Mouse (Mus musculus): Measurements from ENCODE around the gene Serpina9. TPM values are rescaled to one million over a fixed set of nuclear protein-coding genes. Genes with fewer than 3 reads are reported as not detected.

Serpina9 gene
- 0.08 TPM in 1 of 2 replicates, not detected in the other for polyA plus RNA-seq (2016; fragmentation: Nextera tagmentation; extraction: Ambion mirVana)

DNA sequence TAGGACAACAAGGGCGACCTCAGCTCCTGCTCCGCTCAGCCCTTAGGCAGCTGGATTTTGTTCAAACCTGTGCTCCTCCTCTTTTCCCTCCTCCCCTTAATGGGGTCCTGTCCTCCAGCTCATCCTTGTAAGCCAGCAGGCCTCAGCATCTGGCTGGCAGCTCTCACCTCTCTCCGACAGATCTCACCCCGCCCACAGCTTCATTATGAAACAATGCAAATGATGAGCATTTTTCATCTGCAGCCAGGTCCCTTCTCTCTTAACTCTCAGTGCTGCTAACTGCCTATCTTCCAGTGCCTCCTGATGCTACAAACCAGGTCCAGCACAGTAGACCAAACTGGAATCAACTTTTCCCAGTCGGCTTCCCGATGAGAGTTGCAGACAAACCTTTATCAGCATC is at the start of gene Serpina9:
Gene Serpina9, minus strand, starts transcription at position 136 of the 400 bp plus-strand sequence.
- Histone ChIP-seq H3K9me3 (replicated peaks) (no peaks in the 10 kb centered on the region), H3K27ac (no peak within 1 kb of the TSS)

GRCm38 (mm10) chr12:104061862-104062261 is 48.3 kb upstream of the Serpina9 start:
- no peak overlapping the region for H3K27ac ChIP-seq
- H3K4me2 ChIP-seq (replicated peaks) = no peak overlapping the region
- H3K36me3 ChIP-seq = no peaks in the 10 kb centered on the region
- no peak overlapping the region for H3K9ac ChIP-seq
- no peaks in the 10 kb centered on the region for H3K4me1 ChIP-seq
- no peaks in the 10 kb centered on the region for H3K9me3 ChIP-seq (replicated peaks)
- WGBS = 58% methylated on average over 2 of the region's 2 CpGs
- H3K27me3 ChIP-seq = no peaks in the 10 kb centered on the region
- ATAC-seq (ENCODE audit: low FRiP score) = no peak
- H3K4me3 ChIP-seq = no peak overlapping the region

More for the DNA sequence above, at the start of gene Serpina9:
- 91% methylated on average over 6 of the region's 6 CpGs for WGBS
- H3K4me3 ChIP-seq = no peak within 1 kb of the TSS
- no peak within 1 kb of the TSS for H3K9ac ChIP-seq
- no peak for ATAC-seq (ENCODE audit: low FRiP score)
- no peaks in the 10 kb centered on the region for H3K36me3 ChIP-seq
- no peak within 1 kb of the TSS for H3K4me2 ChIP-seq (replicated peaks)
- H3K4me1 ChIP-seq = no peaks in the 10 kb centered on the region
- no peaks in the 10 kb centered on the region for H3K27me3 ChIP-seq

DNA sequence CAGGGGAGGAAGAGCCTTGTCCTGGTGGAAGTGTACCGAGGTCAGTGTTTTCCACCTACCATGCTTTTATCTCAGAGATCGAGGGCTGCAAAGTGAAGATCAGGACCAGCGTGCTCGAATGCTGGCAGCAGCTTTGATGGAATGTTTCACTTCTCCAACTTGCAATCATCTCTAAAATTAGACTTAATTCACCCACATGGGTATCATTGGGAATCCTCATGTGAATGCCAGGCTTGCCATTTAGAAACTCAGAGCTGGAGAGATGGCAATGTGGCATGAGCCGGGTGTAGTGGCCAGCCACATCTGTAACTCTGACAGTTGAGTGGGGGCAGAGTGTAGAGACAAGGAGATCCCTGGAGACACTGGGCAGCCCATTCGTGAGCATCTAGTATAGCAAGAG is 46.6 kb upstream of the Serpina9 start:
- Histone ChIP-seq H3K9ac (no peak overlapping the region), H3K4me2 (replicated peaks) (no peak overlapping the region), H3K27me3 (no peaks in the 10 kb centered on the region), H3K9me3 (replicated peaks) (no peaks in the 10 kb centered on the region), H3K4me3 (no peak overlapping the region), H3K36me3 (no peaks in the 10 kb centered on the region), H3K27ac (no peak overlapping the region), H3K4me1 (no peaks in the 10 kb centered on the region)
- no peak for ATAC-seq (ENCODE audit: low FRiP score)
- WGBS = 82% methylated on average over 6 of the region's 6 CpGs

GRCm38 (mm10) chr12:104057531-104057930 is 44.0 kb upstream of the Serpina9 start:
- no peak for ATAC-seq (ENCODE audit: low FRiP score)

GRCm38 (mm10) chr12:104057050-104057449 is 43.5 kb upstream of the Serpina9 start:
- no peak overlapping the region for H3K4me3 ChIP-seq
- no peak for ATAC-seq (ENCODE audit: low FRiP score)
- no peak overlapping the region for H3K27ac ChIP-seq
- no peaks in the 10 kb centered on the region for H3K36me3 ChIP-seq
- H3K9ac ChIP-seq = no peak overlapping the region
- H3K4me2 ChIP-seq (replicated peaks) = no peak overlapping the region
- WGBS = 70% methylated on average over 4 of the region's 4 CpGs
- H3K27me3 ChIP-seq = no peaks in the 10 kb centered on the region
- no peaks in the 10 kb centered on the region for H3K4me1 ChIP-seq
- H3K9me3 ChIP-seq (replicated peaks) = no peaks in the 10 kb centered on the region

More at GRCm38 (mm10) chr12:104057531-104057930, 44.0 kb upstream of the Serpina9 start:
- Histone ChIP-seq H3K9ac (no peak overlapping the region), H3K9me3 (replicated peaks) (no peaks in the 10 kb centered on the region), H3K4me1 (no peaks in the 10 kb centered on the region), H3K4me3 (no peak overlapping the region), H3K27me3 (no peaks in the 10 kb centered on the region), H3K36me3 (no peaks in the 10 kb centered on the region), H3K27ac (no peak overlapping the region), H3K4me2 (replicated peaks) (no peak overlapping the region)
- WGBS = 84% methylated on average over 7 of the region's 7 CpGs

DNA sequence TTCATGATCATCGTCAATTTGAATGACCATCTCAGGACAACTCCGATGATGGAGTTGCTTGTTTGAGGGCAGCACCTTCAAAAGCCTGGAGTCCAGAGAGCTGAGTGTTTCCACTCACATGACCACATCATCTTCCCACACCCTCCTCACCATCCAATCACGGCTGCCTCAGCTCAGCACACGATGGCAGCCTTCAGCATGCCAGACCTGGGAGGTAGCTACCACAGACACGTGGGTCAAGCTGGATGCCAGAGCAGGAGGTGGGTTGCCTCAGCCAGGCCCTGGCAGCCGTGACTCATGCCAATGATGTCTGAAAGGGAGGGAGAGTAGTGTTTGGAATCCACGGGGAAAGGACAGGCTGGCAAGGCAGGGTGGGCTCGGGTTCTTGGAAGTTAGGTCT is 42.2 kb upstream of the Serpina9 start:
- Histone ChIP-seq H3K27ac (no peak overlapping the region), H3K9me3 (replicated peaks) (no peaks in the 10 kb centered on the region), H3K36me3 (no peaks in the 10 kb centered on the region), H3K4me2 (replicated peaks) (no peak overlapping the region), H3K4me1 (no peaks in the 10 kb centered on the region), H3K27me3 (no peaks in the 10 kb centered on the region), H3K9ac (no peak overlapping the region), H3K4me3 (no peak overlapping the region)
- 84% methylated on average over 8 of the region's 8 CpGs for WGBS
- no peak for ATAC-seq (ENCODE audit: low FRiP score)

GRCm38 (mm10) chr12:104053995-104054394 is 40.4 kb upstream of the Serpina9 start:
- Histone ChIP-seq H3K4me3 (no peak overlapping the region), H3K27ac (no peak overlapping the region), H3K9me3 (replicated peaks) (no peaks in the 10 kb centered on the region), H3K27me3 (no peaks in the 10 kb centered on the region), H3K9ac (no peak overlapping the region), H3K4me1 (no peaks in the 10 kb centered on the region), H3K36me3 (no peaks in the 10 kb centered on the region), H3K4me2 (replicated peaks) (no peak overlapping the region)
- ATAC-seq (ENCODE audit: low FRiP score) = no peak
- 73% methylated on average over 1 of the region's 1 CpGs for WGBS

- H3K4me3 ChIP-seq = no peak overlapping the region
- no peak overlapping the region for H3K9ac ChIP-seq
- H3K9me3 ChIP-seq (replicated peaks) = no peaks in the 10 kb centered on the region
- H3K4me1 ChIP-seq = no peaks in the 10 kb centered on the region
- no peak overlapping the region for H3K27ac ChIP-seq
- 83% methylated on average over 8 of the region's 8 CpGs for WGBS
- no peaks in the 10 kb centered on the region for H3K36me3 ChIP-seq
- H3K4me2 ChIP-seq (replicated peaks) = no peak overlapping the region
- no peak for ATAC-seq (ENCODE audit: low FRiP score)
- no peaks in the 10 kb centered on the region for H3K27me3 ChIP-seq
These were observed 32.2 kb upstream of the Serpina9 start for GRCm38 (mm10) chr12:104045713-104046112.

DNA sequence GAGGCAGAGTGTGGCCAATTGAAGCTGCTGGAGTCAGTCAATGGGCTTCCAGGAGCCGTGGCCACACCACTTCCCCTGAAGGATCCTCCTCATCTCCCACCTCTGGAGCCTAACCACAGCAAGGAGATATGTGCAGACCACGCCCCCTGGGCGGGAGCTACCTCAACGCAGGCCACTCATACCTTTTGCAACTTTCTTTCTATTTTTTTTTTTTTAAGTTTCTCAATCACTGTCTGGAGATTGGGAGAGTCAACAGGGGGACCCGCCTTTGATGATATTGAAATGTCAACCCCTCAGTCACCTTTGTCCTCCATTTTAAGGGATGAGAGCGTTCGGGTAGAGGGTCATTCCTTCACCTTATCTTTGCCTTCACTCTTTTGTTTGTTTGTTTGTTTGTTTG is 30.8 kb upstream of the Serpina9 start, which contains the start of gene Serpina12:
Gene Serpina12, minus strand, starts transcription at position 101 of the 400 bp plus-strand sequence.
- H3K27ac ChIP-seq = no peak within 1 kb of the TSS
- H3K4me3 ChIP-seq = no peak within 1 kb of the TSS
- H3K4me1 ChIP-seq = no peaks in the 10 kb centered on the region
- no peaks in the 10 kb centered on the region for H3K9me3 ChIP-seq (replicated peaks)
- H3K36me3 ChIP-seq = no peaks in the 10 kb centered on the region
- no peak for ATAC-seq (ENCODE audit: low FRiP score)
- 90% methylated on average over 7 of the region's 7 CpGs for WGBS
- H3K9ac ChIP-seq = no peak within 1 kb of the TSS
- H3K4me2 ChIP-seq (replicated peaks) = no peak within 1 kb of the TSS
- H3K27me3 ChIP-seq = no peaks in the 10 kb centered on the region

GRCm38 (mm10) chr12:104042753-104043152 is 29.2 kb upstream of the Serpina9 start:
- Histone ChIP-seq H3K27ac (no peak overlapping the region), H3K9ac (no peak overlapping the region), H3K36me3 (no peaks in the 10 kb centered on the region), H3K9me3 (replicated peaks) (no peaks in the 10 kb centered on the region), H3K27me3 (no peaks in the 10 kb centered on the region), H3K4me1 (no peaks in the 10 kb centered on the region), H3K4me2 (replicated peaks) (no peak overlapping the region), H3K4me3 (no peak overlapping the region)
- WGBS = 92% methylated on average over 2 of the region's 2 CpGs
- ATAC-seq (ENCODE audit: low FRiP score) = no peak

DNA sequence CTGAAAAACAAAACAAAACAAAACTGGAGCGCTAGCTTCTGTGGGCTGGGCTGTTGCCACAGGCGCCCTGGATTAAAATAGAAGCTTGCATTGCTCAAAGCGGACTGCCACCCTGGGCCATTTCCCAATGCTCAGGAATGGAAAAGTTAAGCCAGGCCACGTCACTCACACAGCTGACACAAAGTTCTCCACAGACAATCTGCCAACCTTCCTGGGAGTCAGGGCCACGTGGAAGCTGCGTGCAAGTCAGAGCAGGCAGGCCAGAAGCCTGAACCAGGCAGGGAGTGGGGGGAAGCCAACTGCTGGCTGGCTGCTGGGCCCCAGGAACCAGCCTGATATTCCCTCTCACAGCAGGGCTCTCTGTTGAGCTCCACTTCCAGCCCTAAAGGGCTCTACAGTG is 27.8 kb upstream of the Serpina9 start:
- 57% methylated on average over 6 of the region's 6 CpGs for whole genome bisulfite sequencing
- ATAC-seq (ENCODE audit: low FRiP score) = no peak
- H3K27me3 ChIP-seq = no peaks in the 10 kb centered on the region
- H3K27ac ChIP-seq = no peak overlapping the region
- H3K4me2 ChIP-seq (replicated peaks) = no peak overlapping the region
- H3K9me3 ChIP-seq (replicated peaks) = no peaks in the 10 kb centered on the region
- H3K9ac ChIP-seq = no peak overlapping the region
- H3K36me3 ChIP-seq = no peaks in the 10 kb centered on the region
- H3K4me1 ChIP-seq = no peaks in the 10 kb centered on the region
- no peak overlapping the region for H3K4me3 ChIP-seq

- Histone ChIP-seq H3K27me3 (no peaks in the 10 kb centered on the region), H3K27ac (no peak overlapping the region), H3K9me3 (replicated peaks) (no peaks in the 10 kb centered on the region), H3K4me3 (no peak overlapping the region), H3K4me2 (replicated peaks) (no peak overlapping the region), H3K36me3 (no peaks in the 10 kb centered on the region), H3K9ac (no peak overlapping the region), H3K4me1 (no peaks in the 10 kb centered on the region)
- WGBS = 91% methylated on average over 7 of the region's 7 CpGs
- no peak for ATAC-seq (ENCODE audit: low FRiP score)
These were observed 24.6 kb upstream of the Serpina9 start for GRCm38 (mm10) chr12:104038181-104038580.

DNA sequence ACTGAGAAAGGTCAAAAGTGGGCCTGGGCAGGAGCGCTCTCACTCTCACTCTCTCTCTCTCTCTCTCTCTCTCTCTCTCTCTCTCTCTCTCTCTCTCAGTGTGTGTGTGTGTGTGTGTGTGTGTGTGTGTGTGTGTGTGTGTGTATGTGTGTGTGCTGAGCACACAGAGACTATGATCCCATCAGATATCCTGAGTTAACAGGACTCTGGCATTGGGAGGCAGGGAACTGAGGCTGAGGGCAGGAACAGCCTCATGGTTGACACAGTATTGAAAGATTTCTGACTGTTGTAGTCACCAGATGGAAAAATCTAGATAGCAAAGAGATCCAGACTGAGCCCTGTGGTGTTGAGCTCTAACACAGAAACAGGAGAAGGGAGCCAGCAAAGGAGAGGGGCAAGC is 20.2 kb upstream of the Serpina9 start:
- H3K9ac ChIP-seq = no peak overlapping the region
- no peaks in the 10 kb centered on the region for H3K4me1 ChIP-seq
- H3K27ac ChIP-seq = no peak overlapping the region
- H3K4me3 ChIP-seq = no peak overlapping the region
- no peaks in the 10 kb centered on the region for H3K36me3 ChIP-seq
- no peak overlapping the region for H3K4me2 ChIP-seq (replicated peaks)
- H3K27me3 ChIP-seq = no peaks in the 10 kb centered on the region
- ATAC-seq (ENCODE audit: low FRiP score) = no peak
- no peaks in the 10 kb centered on the region for H3K9me3 ChIP-seq (replicated peaks)
- WGBS = 80% methylated on average over 1 of the region's 1 CpGs
